Mouse (Mus musculus): ENCODE data around the gene Hoxb6. TPM values are rescaled to one million over a fixed set of nuclear protein-coding genes. Genes with fewer than 3 reads are reported as not detected.

The Hoxb6 gene
- polyA plus RNA-seq, 1 experiment from 2014 or later: 1.9 TPM

DNA sequence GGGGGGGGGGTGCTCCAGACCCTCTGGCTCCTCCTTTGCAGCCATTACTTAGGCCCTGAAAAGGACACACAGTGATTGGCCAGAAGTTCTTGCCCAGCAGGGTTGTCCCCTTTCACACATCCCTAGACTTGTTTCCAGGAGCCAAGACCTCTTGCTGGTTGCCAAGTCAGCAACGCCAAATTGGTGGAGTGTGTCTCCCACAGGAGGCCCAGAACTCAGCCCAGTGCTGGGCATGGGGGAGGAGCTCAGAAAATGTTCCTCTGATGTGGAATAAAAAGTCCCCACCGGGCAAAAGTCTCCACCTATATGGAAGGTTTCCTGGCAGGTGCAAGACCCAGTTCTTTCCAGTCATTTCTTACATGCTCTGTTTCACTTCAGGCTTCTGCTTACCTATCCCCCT lies 33.2 kb upstream of the Hoxb6 start:
- 18% methylated on average over 2 of the region's 2 CpGs for WGBS
- no peaks in the 10 kb centered on the region for H3K4me1 ChIP-seq (replicated peaks; ENCODE audit: control insufficient read depth, insufficient read depth, low read length)
- no peaks in the 10 kb centered on the region for H3K9me3 ChIP-seq (ENCODE audit: control insufficient read depth, low read length)
- no peak overlapping the region for H3K4me2 ChIP-seq
- H3K27me3 ChIP-seq (replicated peaks; ENCODE audit: control insufficient read depth, insufficient read depth, low read length): peaks cover 100% of the 10 kb centered on the region
- no peak overlapping the region for H3K4me3 ChIP-seq (ENCODE audit: low read depth, low read length)
- no peaks in the 10 kb centered on the region for H3K36me3 ChIP-seq (ENCODE audit: control insufficient read depth, insufficient read depth, low read length)
- H3K27ac ChIP-seq (ENCODE audit: low read depth, low read length): no peak overlapping the region
- ATAC-seq (replicated peaks; ENCODE audit: low FRiP score) (no peak), DNase-seq (ENCODE audit: low spot score) (no peak)
- H3K9ac ChIP-seq (ENCODE audit: low read depth, low read length): no peak overlapping the region

DNA sequence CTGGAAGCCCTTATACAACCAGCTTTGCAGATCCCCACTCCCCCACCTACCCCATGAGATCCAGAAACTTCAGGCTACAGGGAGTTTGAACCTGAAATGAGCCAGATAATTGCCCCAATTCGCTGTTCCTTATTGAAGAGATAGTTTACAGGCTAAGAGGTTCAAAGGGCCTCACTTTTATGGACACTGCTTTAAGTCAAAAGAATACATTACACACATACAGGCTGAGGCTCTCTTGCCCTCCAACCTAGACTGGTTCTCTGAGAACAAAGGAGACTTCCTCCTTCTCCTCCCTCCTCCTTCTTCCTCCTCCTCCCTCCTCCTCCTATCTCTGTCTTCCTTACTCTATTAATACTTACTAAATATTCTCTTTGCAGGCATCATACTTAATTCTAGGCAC lies 32.8 kb upstream of the Hoxb6 start:
- DNase-seq (ENCODE audit: low spot score) (no peak), ATAC-seq (replicated peaks; ENCODE audit: low FRiP score) (no peak)
- H3K27me3 ChIP-seq (replicated peaks; ENCODE audit: control insufficient read depth, insufficient read depth, low read length): peaks cover 100% of the 10 kb centered on the region
- no peak overlapping the region for H3K4me2 ChIP-seq
- no peak overlapping the region for H3K9ac ChIP-seq (ENCODE audit: low read depth, low read length)
- no peaks in the 10 kb centered on the region for H3K36me3 ChIP-seq (ENCODE audit: control insufficient read depth, insufficient read depth, low read length)
- H3K27ac ChIP-seq (ENCODE audit: low read depth, low read length): no peak overlapping the region
- 4% methylated on average over 1 of the region's 1 CpGs for WGBS
- no peak overlapping the region for H3K4me3 ChIP-seq (ENCODE audit: low read depth, low read length)
- no peaks in the 10 kb centered on the region for H3K9me3 ChIP-seq (ENCODE audit: control insufficient read depth, low read length)
- H3K4me1 ChIP-seq (replicated peaks; ENCODE audit: control insufficient read depth, insufficient read depth, low read length): no peaks in the 10 kb centered on the region

DNA sequence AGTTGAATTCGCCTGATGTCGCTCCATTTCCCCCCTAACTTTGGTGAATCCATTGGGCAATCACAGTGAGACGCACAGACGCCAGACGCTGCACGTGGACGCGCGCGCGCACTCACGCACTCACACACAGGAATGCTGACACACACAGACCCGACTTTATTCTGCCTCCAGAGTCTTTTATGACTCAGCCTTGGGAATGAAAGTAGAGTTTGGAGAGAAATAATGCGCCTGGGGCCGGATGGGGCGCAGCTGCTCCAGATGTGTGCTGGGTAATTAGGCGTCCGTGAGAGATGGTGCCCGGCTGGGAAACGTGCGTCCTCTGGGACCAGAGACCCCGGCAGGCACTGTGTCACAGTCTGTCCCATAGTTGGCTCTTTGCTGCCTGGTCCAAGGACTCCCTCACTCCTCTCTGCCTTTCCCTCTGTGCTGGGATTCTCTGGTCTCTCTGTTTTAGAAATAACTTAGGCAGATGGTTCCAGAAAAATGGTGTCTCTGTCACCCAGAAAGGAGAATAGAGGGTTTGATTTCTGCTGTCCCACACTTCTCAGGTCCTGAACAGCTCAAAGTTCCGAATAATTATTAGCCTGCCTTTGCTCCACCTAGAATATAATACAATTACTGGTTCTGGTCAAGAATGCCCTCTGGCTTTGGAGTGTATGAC lies 31.8 kb upstream of the Hoxb6 start:
- Histone ChIP-seq H3K4me2 (no peak overlapping the region), H3K9ac (ENCODE audit: low read depth, low read length) (no peak overlapping the region), H3K27me3 (replicated peaks; ENCODE audit: control insufficient read depth, insufficient read depth, low read length) (peaks cover 100% of the 10 kb centered on the region), H3K4me1 (replicated peaks; ENCODE audit: control insufficient read depth, insufficient read depth, low read length) (no peaks in the 10 kb centered on the region), H3K27ac (ENCODE audit: low read depth, low read length) (no peak overlapping the region), H3K36me3 (ENCODE audit: control insufficient read depth, insufficient read depth, low read length) (no peaks in the 10 kb centered on the region), H3K4me3 (ENCODE audit: low read depth, low read length) (no peak overlapping the region), H3K9me3 (ENCODE audit: control insufficient read depth, low read length) (no peaks in the 10 kb centered on the region)
- 5% methylated on average over 23 of the region's 23 CpGs for WGBS
- DNase-seq (ENCODE audit: low spot score): no peak
- ATAC-seq (replicated peaks; ENCODE audit: low FRiP score): no peak

DNA sequence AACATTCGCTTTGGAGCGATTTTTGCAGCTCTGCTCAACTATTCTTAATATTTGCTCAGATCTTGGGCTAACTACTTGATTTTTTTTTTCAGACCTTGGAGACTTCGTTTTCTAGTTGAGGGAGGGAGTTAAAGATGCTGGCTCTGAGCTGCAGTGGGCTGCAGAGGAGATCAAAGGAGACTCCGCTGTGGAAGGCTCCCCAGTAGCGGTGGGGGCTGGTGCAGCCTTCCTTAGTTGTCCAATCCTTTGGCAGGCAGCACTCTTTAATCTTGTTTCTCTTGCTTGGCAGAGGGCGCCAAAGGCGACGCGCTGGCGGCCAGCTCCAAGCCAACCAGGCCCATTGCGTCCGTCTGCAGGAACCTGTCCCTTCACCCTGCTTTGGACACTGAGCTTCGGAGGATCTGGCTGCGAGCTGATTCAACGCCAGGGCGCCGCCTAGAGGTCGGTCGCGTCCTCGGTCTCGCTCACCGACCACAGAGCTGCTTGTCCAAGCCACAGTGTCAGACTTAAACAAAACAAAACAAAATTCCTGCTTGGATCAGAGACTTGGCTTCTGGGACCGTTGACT lies 30.9 kb upstream of the Hoxb6 start:
- Histone ChIP-seq H3K36me3 (ENCODE audit: control insufficient read depth, insufficient read depth, low read length) (no peaks in the 10 kb centered on the region), H3K9me3 (ENCODE audit: control insufficient read depth, low read length) (no peaks in the 10 kb centered on the region), H3K4me1 (replicated peaks; ENCODE audit: control insufficient read depth, insufficient read depth, low read length) (no peaks in the 10 kb centered on the region), H3K9ac (ENCODE audit: low read depth, low read length) (no peak overlapping the region), H3K4me2 (no peak overlapping the region), H3K27me3 (replicated peaks; ENCODE audit: control insufficient read depth, insufficient read depth, low read length) (peaks cover 100% of the 10 kb centered on the region), H3K27ac (ENCODE audit: low read depth, low read length) (no peak overlapping the region), H3K4me3 (ENCODE audit: low read depth, low read length) (no peak overlapping the region)
- ATAC-seq (replicated peaks; ENCODE audit: low FRiP score) (no peak), DNase-seq (ENCODE audit: low spot score) (no peak)
- 2% methylated on average over 24 of the region's 24 CpGs for WGBS

DNA sequence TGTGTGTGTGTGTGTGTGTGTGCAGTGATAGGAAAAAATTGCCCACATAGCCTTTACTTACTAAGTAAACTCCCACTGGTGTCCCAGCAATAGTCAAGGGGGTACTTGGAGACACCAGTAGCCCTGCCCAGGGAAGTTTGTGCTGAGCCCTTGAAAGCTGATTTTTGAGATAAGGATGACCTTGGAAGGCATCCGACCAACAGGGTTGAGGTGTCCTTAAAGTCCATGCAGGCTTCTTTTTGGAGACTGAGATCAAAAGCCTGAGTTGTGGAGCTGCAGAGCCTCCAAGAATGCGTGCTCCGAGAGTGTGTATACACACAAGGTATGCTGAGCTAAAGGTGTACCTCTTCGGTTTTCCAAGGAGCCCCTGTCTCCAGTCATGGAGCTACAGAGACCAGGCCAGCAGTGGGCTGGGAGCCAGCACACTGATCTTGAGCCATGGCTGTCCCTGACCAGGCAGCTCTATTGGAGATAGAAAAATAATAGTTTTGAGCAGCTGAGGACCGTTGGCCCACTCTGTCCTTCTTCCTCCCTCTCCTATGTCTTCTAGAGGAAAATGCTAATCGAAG lies 29.9 kb upstream of the Hoxb6 start:
- ATAC-seq (replicated peaks; ENCODE audit: low FRiP score) (no peak), DNase-seq (ENCODE audit: low spot score) (no peak)
- no peak overlapping the region for H3K27ac ChIP-seq (ENCODE audit: low read depth, low read length)
- WGBS: 8% methylated on average over 6 of the region's 6 CpGs
- H3K4me1 ChIP-seq (replicated peaks; ENCODE audit: control insufficient read depth, insufficient read depth, low read length): no peaks in the 10 kb centered on the region
- no peaks in the 10 kb centered on the region for H3K9me3 ChIP-seq (ENCODE audit: control insufficient read depth, low read length)
- H3K4me3 ChIP-seq (ENCODE audit: low read depth, low read length): no peak overlapping the region
- no peak overlapping the region for H3K9ac ChIP-seq (ENCODE audit: low read depth, low read length)
- H3K36me3 ChIP-seq (ENCODE audit: control insufficient read depth, insufficient read depth, low read length): no peaks in the 10 kb centered on the region
- no peak overlapping the region for H3K4me2 ChIP-seq
- H3K27me3 ChIP-seq (replicated peaks; ENCODE audit: control insufficient read depth, insufficient read depth, low read length): peaks cover 100% of the 10 kb centered on the region

DNA sequence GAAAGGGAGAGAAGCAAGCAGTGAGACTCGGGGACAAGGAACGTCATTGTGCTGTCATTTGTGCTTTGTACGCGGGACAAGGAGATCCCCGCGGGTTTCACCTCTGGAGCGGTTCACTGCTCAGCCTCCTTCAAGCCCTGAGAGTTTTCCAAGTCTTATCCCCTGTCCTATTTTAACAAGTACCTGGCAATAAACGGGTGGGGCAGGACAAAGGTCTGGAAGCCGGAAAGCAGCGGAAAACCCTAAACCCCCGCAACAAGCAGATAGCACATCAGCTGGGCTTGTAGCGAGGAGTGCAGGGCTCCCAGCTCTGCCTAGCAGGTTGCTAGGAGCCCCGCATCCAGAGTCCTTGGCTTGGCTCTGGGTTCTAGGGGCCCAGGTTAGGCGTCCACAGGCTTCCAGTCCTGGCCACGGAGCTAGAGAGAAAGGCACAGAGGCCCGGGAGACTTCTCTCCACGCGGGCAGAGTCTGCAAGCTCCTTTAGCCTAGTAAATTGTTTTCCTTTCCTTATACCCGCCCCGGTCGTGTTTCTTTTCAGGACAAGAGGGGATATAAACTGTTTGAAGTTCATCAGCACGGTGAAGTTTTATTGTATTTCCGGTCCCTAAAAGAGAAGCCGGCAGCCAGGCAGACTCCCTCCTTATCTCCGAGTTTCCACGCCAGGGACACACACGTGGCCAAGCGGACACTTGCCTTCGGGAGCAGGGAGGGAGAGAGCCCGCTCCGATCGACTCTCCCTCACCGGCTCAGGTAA lies 28.5 kb upstream of the Hoxb6 start:
- Histone ChIP-seq H3K9me3 (ENCODE audit: control insufficient read depth, low read length) (no peaks in the 10 kb centered on the region), H3K4me1 (replicated peaks; ENCODE audit: control insufficient read depth, insufficient read depth, low read length) (no peaks in the 10 kb centered on the region), H3K4me2 (no peak overlapping the region), H3K36me3 (ENCODE audit: control insufficient read depth, insufficient read depth, low read length) (no peaks in the 10 kb centered on the region), H3K4me3 (ENCODE audit: low read depth, low read length) (no peak overlapping the region), H3K9ac (ENCODE audit: low read depth, low read length) (no peak overlapping the region), H3K27me3 (replicated peaks; ENCODE audit: control insufficient read depth, insufficient read depth, low read length) (peaks cover 98% of the 10 kb centered on the region), H3K27ac (ENCODE audit: low read depth, low read length) (no peak overlapping the region)
- DNase-seq (ENCODE audit: low spot score): no peak
- no peak for ATAC-seq (replicated peaks; ENCODE audit: low FRiP score)
- 2% methylated on average over 33 of the region's 33 CpGs for WGBS

DNA sequence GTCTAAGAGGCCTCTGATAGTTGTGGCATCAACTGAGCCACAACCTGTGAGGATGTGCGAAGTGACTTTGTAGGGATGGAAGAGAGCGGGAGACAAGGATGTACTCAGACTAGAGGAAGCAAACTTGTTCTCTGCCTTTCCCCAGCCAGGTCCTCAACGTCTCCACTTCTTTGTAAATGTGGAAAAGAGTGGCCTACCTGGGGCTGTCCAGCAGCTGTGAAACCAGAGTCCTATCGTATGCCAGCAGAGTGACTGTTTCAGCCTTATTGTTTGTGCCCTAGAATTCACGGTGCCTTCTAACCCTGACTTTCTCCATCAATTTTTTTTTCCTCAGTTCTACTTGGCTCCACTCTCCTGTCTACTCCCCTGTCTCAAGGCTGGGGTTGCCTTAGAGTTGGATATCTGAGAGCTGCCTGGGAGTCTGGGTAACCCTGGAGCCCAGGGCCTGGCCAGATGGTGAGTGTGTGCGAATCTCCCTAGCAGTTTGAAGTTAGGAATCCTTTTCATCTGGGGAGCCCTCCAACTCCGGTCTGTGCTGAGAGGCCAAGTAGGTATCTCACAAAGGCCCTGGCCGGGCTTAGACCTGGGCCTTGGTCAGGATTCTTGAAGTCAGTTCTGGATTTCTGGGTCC lies 27.8 kb upstream of the Hoxb6 start:
- H3K9me3 ChIP-seq (ENCODE audit: control insufficient read depth, low read length): no peaks in the 10 kb centered on the region
- H3K27me3 ChIP-seq (replicated peaks; ENCODE audit: control insufficient read depth, insufficient read depth, low read length): peaks cover 98% of the 10 kb centered on the region
- no peak overlapping the region for H3K27ac ChIP-seq (ENCODE audit: low read depth, low read length)
- H3K9ac ChIP-seq (ENCODE audit: low read depth, low read length): no peak overlapping the region
- H3K4me1 ChIP-seq (replicated peaks; ENCODE audit: control insufficient read depth, insufficient read depth, low read length): no peaks in the 10 kb centered on the region
- 15% methylated on average over 8 of the region's 8 CpGs for WGBS
- H3K36me3 ChIP-seq (ENCODE audit: control insufficient read depth, insufficient read depth, low read length): no peaks in the 10 kb centered on the region
- no peak for ATAC-seq (replicated peaks; ENCODE audit: low FRiP score)
- H3K4me2 ChIP-seq: no peak overlapping the region
- no peak for DNase-seq (ENCODE audit: low spot score)
- no peak overlapping the region for H3K4me3 ChIP-seq (ENCODE audit: low read depth, low read length)

DNA sequence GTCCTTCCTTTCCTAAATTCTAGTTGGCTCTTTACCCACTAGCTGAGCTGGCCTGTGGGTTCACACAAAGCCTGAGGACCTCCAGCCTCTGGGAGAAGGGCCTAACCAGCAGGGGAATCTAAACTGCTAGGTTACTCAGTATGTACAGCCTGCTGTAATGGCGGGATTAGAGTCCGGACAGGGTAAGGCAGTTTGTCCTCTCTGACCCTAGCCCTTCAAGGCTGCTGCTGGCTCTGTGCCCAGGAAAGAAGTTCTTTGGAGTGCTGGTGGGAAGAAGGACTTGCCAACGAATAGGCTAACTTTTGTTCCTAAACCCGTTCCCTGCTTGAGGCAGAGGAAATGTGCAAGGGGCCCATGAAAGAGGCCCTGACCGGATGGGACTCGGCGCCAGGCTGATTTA lies 26.3 kb upstream of the Hoxb6 start:
- Histone ChIP-seq H3K27me3 (replicated peaks; ENCODE audit: control insufficient read depth, insufficient read depth, low read length) (peaks cover 98% of the 10 kb centered on the region), H3K4me3 (ENCODE audit: low read depth, low read length) (no peak overlapping the region), H3K9me3 (ENCODE audit: control insufficient read depth, low read length) (no peaks in the 10 kb centered on the region), H3K4me1 (replicated peaks; ENCODE audit: control insufficient read depth, insufficient read depth, low read length) (0 out of 2 replicates have a peak, but pooled peaks cover 2% of the 10 kb centered on the region), H3K27ac (ENCODE audit: low read depth, low read length) (no peak overlapping the region), H3K4me2 (no peak overlapping the region), H3K9ac (ENCODE audit: low read depth, low read length) (no peak overlapping the region), H3K36me3 (ENCODE audit: control insufficient read depth, insufficient read depth, low read length) (no peaks in the 10 kb centered on the region)
- ATAC-seq (replicated peaks; ENCODE audit: low FRiP score) (no peak), DNase-seq (ENCODE audit: low spot score) (no peak)
- 8% methylated on average over 7 of the region's 7 CpGs for WGBS

Measured in liver, embryonic 11.5 days (tissue).